Mouse (Mus musculus) mammary gland, adult 2 months (tissue): ENCODE data around the gene Hspa12a. TPM values are rescaled to one million over a fixed set of nuclear protein-coding genes. Genes with fewer than 3 reads are reported as not detected.

Source experiments
- polyA plus RNA-seq: library from polyadenylated mRNA; depleted of rRNA; stranded (reverse); fragments of >200 nt; gene quantifications from 2 replicates; pipeline ENCODE4 v1.2.3, GENCODE M21; 2012; ENCODE audit warnings: low replicate concordance; rRNA removed

Gene Hspa12a
- 28.2 and 29.3 TPM in 2 replicates for polyA plus RNA-seq

GRCm38 (mm10) chr19:58942841-58943828 is at the start of gene Hspa12a, which contains the start of gene Eno4:
TSS of gene Hspa12a (minus strand) at chr19:58943654.
TSS of gene Eno4 (plus strand) at chr19:58943425.

GRCm38 (mm10) chr19:58794284-58794683 is 149.2 kb downstream of the Hspa12a start, which contains the start of gene 1700019N19Rik:
TSS of gene 1700019N19Rik (minus strand) at chr19:58794461.

GRCm38 (mm10) chr19:58759423-58759822 is 184.0 kb downstream of the Hspa12a start, which contains the start of gene Pnliprp2:
TSS of gene Pnliprp2 (plus strand) at chr19:58759719.

Other genes starting within 250 kb of the Hspa12a start
- not detected in 2 replicates for gene Pnliprp1, start 214.8 kb downstream of the Hspa12a start, polyA plus RNA-seq
- not detected in 2 replicates for gene Pnliprp2, start 183.9 kb downstream of the Hspa12a start, polyA plus RNA-seq
- 0.24 and 0.37 TPM in 2 replicates for gene 1700019N19Rik, start 149.2 kb downstream of the Hspa12a start, polyA plus RNA-seq
- gene Eno4, start 229 bp downstream of the Hspa12a start, polyA plus RNA-seq: 0.10 TPM in 1 of 2 replicates, not detected in the other
- gene Shtn1, start 132.4 kb upstream of the Hspa12a start, polyA plus RNA-seq: 1.5 and 3.4 TPM in 2 replicates
- not detected in 2 replicates for gene Vax1, start 226.4 kb upstream of the Hspa12a start, polyA plus RNA-seq